Mouse (Mus musculus): ENCODE data around the gene Tex264. TPM values are rescaled to one million over a fixed set of nuclear protein-coding genes. Genes with fewer than 3 reads are reported as not detected.
A peak's percentile ranks its signal among the peaks of the same experiment; 100 is the strongest.
"Not testable (repeated sequence)": the region's sequence is repeated elsewhere in the genome, so short reads cannot be mapped to it uniquely, and the experiment has no call there.

Gene Tex264
- polyA plus RNA-seq, 1 experiment from 2014 or later: 32.1 TPM

GRCm38 (mm10) chr9:106657592-106657991, 28.1 kb downstream of the Tex264 start:
- 34% methylated on average over 5 of the region's 5 CpGs for WGBS
- Histone ChIP-seq H3K9me3 (replicated peaks) (no peaks in the 10 kb centered on the region), H3K4me3 (no peak overlapping the region), H3K4me1 (peaks cover 18% of the 10 kb centered on the region), H3K27ac (no peak overlapping the region), H3K36me3 (peaks cover 42% of the 10 kb centered on the region), H3K27me3 (ENCODE audit: low read depth, poor library complexity, severe bottlenecking) (peaks cover 48% of the 10 kb centered on the region)
- no peak for DNase-seq (ENCODE audit: low spot score)

- peaks cover 18% of the 10 kb centered on the region for H3K4me1 ChIP-seq
- H3K4me3 ChIP-seq: no peak overlapping the region
- H3K9me3 ChIP-seq (replicated peaks): no peaks in the 10 kb centered on the region
- WGBS: 58% methylated on average over 5 of the region's 5 CpGs
- no peak for DNase-seq (ENCODE audit: low spot score)
- peaks cover 50% of the 10 kb centered on the region for H3K27me3 ChIP-seq (ENCODE audit: low read depth, poor library complexity, severe bottlenecking)
- no peak overlapping the region for H3K27ac ChIP-seq
- peaks cover 35% of the 10 kb centered on the region for H3K36me3 ChIP-seq
Observed at GRCm38 (mm10) chr9:106656820-106657219, 28.9 kb downstream of the Tex264 start.

- peak; percentile 90 for DNase-seq (ENCODE audit: low spot score)
- Histone ChIP-seq H3K4me3 (peak within 1 kb of the TSS; percentile 43), H3K27me3 (ENCODE audit: low read depth, poor library complexity, severe bottlenecking) (peaks cover 50% of the 10 kb centered on the region), H3K36me3 (peaks cover 28% of the 10 kb centered on the region), H3K27ac (no peak within 1 kb of the TSS), H3K4me1 (peaks cover 13% of the 10 kb centered on the region), H3K9me3 (replicated peaks) (no peaks in the 10 kb centered on the region)
- WGBS: 1% methylated on average over 41 of the region's 44 CpGs
Observed at GRCm38 (mm10) chr9:106655884-106656720, 29.6 kb downstream of the Tex264 start, which contains the start of gene Grm2. TSS of gene Grm2 (minus strand) at chr9:106656082.

- Histone ChIP-seq H3K9me3 (replicated peaks) (no peaks in the 10 kb centered on the region), H3K27ac (no peak overlapping the region), H3K36me3 (no peaks in the 10 kb centered on the region), H3K27me3 (ENCODE audit: low read depth, poor library complexity, severe bottlenecking) (peaks cover 52% of the 10 kb centered on the region), H3K4me3 (no peak overlapping the region), H3K4me1 (peaks cover 12% of the 10 kb centered on the region)
- DNase-seq (ENCODE audit: low spot score): no peak
- 70% methylated on average over 1 of the region's 1 CpGs for WGBS
Observed at GRCm38 (mm10) chr9:106652720-106653119, 33.0 kb downstream of the Tex264 start.

GRCm38 (mm10) chr9:106647226-106647625, 38.5 kb downstream of the Tex264 start:
- peaks cover 14% of the 10 kb centered on the region; the same call in 1 of the 2 replicates for H3K27me3 ChIP-seq (ENCODE audit: low read depth, poor library complexity, severe bottlenecking)
- no peak for DNase-seq (ENCODE audit: low spot score)
- H3K9me3 ChIP-seq (replicated peaks): no peaks in the 10 kb centered on the region
- H3K36me3 ChIP-seq: no peaks in the 10 kb centered on the region
- H3K4me3 ChIP-seq: no peak overlapping the region
- WGBS: 73% methylated on average over 27 of the region's 27 CpGs
- H3K27ac ChIP-seq: no peak overlapping the region
- no peaks in the 10 kb centered on the region for H3K4me1 ChIP-seq

- Histone ChIP-seq H3K4me3 (no peak overlapping the region), H3K36me3 (no peaks in the 10 kb centered on the region), H3K27ac (no peak overlapping the region), H3K27me3 (ENCODE audit: low read depth, poor library complexity, severe bottlenecking) (peaks cover 14% of the 10 kb centered on the region; the same call in 1 of the 2 replicates), H3K9me3 (replicated peaks) (no peaks in the 10 kb centered on the region), H3K4me1 (no peaks in the 10 kb centered on the region)
- no peak for DNase-seq (ENCODE audit: low spot score)
- 79% methylated on average over 9 of the region's 9 CpGs for WGBS
Observed at GRCm38 (mm10) chr9:106645684-106646271, 39.9 kb downstream of the Tex264 start.

- H3K9me3 ChIP-seq (replicated peaks): no peaks in the 10 kb centered on the region
- no peak for DNase-seq (ENCODE audit: low spot score)
- no peaks in the 10 kb centered on the region for H3K36me3 ChIP-seq
- H3K27ac ChIP-seq: no peak overlapping the region
- no peak overlapping the region for H3K4me3 ChIP-seq
- 74% methylated on average over 6 of the region's 6 CpGs for WGBS
- peaks cover 14% of the 10 kb centered on the region; the same call in 1 of the 2 replicates for H3K27me3 ChIP-seq (ENCODE audit: low read depth, poor library complexity, severe bottlenecking)
- no peaks in the 10 kb centered on the region for H3K4me1 ChIP-seq
Observed at GRCm38 (mm10) chr9:106643787-106644186, 41.9 kb downstream of the Tex264 start.

GRCm38 (mm10) chr9:106643128-106643527, 42.6 kb downstream of the Tex264 start:
- DNase-seq (ENCODE audit: low spot score): peak; percentile 84
- no peaks in the 10 kb centered on the region for H3K4me1 ChIP-seq
- 40% methylated on average over 7 of the region's 7 CpGs for WGBS
- H3K9me3 ChIP-seq (replicated peaks): no peaks in the 10 kb centered on the region
- H3K4me3 ChIP-seq: no peak overlapping the region
- no peaks in the 10 kb centered on the region for H3K36me3 ChIP-seq
- peaks cover 14% of the 10 kb centered on the region; the same call in 1 of the 2 replicates for H3K27me3 ChIP-seq (ENCODE audit: low read depth, poor library complexity, severe bottlenecking)
- H3K27ac ChIP-seq: no peak overlapping the region

GRCm38 (mm10) chr9:106641346-106641745, 44.4 kb downstream of the Tex264 start:
- Histone ChIP-seq H3K27ac (no peak overlapping the region), H3K4me1 (no peaks in the 10 kb centered on the region), H3K4me3 (no peak overlapping the region), H3K36me3 (no peaks in the 10 kb centered on the region), H3K27me3 (ENCODE audit: low read depth, poor library complexity, severe bottlenecking) (no peaks in the 10 kb centered on the region), H3K9me3 (replicated peaks) (no peaks in the 10 kb centered on the region)
- no peak for DNase-seq (ENCODE audit: low spot score)
- WGBS: 75% methylated on average over 5 of the region's 5 CpGs

GRCm38 (mm10) chr9:106638154-106638553, 47.6 kb downstream of the Tex264 start:
- Histone ChIP-seq H3K9me3 (replicated peaks) (no peaks in the 10 kb centered on the region), H3K36me3 (no peaks in the 10 kb centered on the region), H3K27ac (no peak overlapping the region), H3K4me1 (no peaks in the 10 kb centered on the region), H3K27me3 (ENCODE audit: low read depth, poor library complexity, severe bottlenecking) (no peaks in the 10 kb centered on the region), H3K4me3 (no peak overlapping the region)
- WGBS: 91% methylated on average over 8 of the region's 8 CpGs
- no peak for DNase-seq (ENCODE audit: low spot score)

GRCm38 (mm10) chr9:106632185-106632584, 53.5 kb downstream of the Tex264 start:
- no peaks in the 10 kb centered on the region for H3K27me3 ChIP-seq (ENCODE audit: low read depth, poor library complexity, severe bottlenecking)
- no peak for DNase-seq (ENCODE audit: low spot score)
- no peaks in the 10 kb centered on the region for H3K4me1 ChIP-seq
- no peak overlapping the region for H3K27ac ChIP-seq
- no peaks in the 10 kb centered on the region for H3K9me3 ChIP-seq (replicated peaks)
- H3K36me3 ChIP-seq: no peaks in the 10 kb centered on the region
- no peak overlapping the region for H3K4me3 ChIP-seq
- WGBS: 76% methylated on average over 5 of the region's 5 CpGs

- not testable (repeated sequence) for H3K27me3 ChIP-seq (ENCODE audit: low read depth, poor library complexity, severe bottlenecking); H3K36me3 ChIP-seq; H3K9me3 ChIP-seq (replicated peaks); DNase-seq (ENCODE audit: low spot score); H3K4me1 ChIP-seq; H3K27ac ChIP-seq; H3K4me3 ChIP-seq
- 37% methylated on average over 8 of the region's 8 CpGs for WGBS
Observed at GRCm38 (mm10) chr9:106627796-106628195, 57.9 kb downstream of the Tex264 start.

- H3K36me3 ChIP-seq: no peaks in the 10 kb centered on the region
- no peak within 1 kb of the TSS for H3K4me3 ChIP-seq
- no peak within 1 kb of the TSS for H3K27ac ChIP-seq
- DNase-seq (ENCODE audit: low spot score): no peak
- no peaks in the 10 kb centered on the region for H3K9me3 ChIP-seq (replicated peaks)
- WGBS: 81% methylated on average over 2 of the region's 2 CpGs
- H3K27me3 ChIP-seq (ENCODE audit: low read depth, poor library complexity, severe bottlenecking): no peaks in the 10 kb centered on the region
- no peaks in the 10 kb centered on the region for H3K4me1 ChIP-seq
Observed at GRCm38 (mm10) chr9:106626282-106626681, 59.4 kb downstream of the Tex264 start, which contains the start of gene Iqcf6. TSS of gene Iqcf6 (plus strand) at chr9:106626582.

Data from limb, embryonic 10.5 days (tissue).